Mouse (Mus musculus) erythroblast, embryonic 14.5 days (primary cell): ENCODE data around the gene Pdia3. TPM values are rescaled to one million over a fixed set of nuclear protein-coding genes. Genes with fewer than 3 reads are reported as not detected.

Experiments
- H3K27me3 ChIP-seq: 2 replicates; pipeline ENCODE4 v1.6.1; 2012; ENCODE audit warnings: inconsistent platforms; ENCODE audit not compliant: control insufficient read depth
- H3K36me3 ChIP-seq: 2 replicates; pipeline ENCODE4 v1.6.1; 2012; ENCODE audit warnings: mild to moderate bottlenecking, inconsistent platforms; ENCODE audit not compliant: control insufficient read depth
- H3K4me1 ChIP-seq: 2 replicates; pipeline ENCODE4 v1.6.1; 2012; ENCODE audit warnings: inconsistent platforms; ENCODE audit not compliant: control insufficient read depth
- H3K4me3 ChIP-seq: replicated peaks from 2 replicates; pipeline ENCODE3; 2012; ENCODE audit warnings: moderate library complexity, mild to moderate bottlenecking, inconsistent platforms
- H3K9me3 ChIP-seq: 2 replicates; pipeline ENCODE4 v1.6.1; 2012; ENCODE audit warnings: low read length, inconsistent platforms, mixed read lengths; ENCODE audit not compliant: control insufficient read depth
- GATA1 ChIP-seq: IDR thresholded peaks from 2 replicates; pipeline ENCODE4 v1.6.1; 2012; ENCODE audit warnings: low read length, inconsistent platforms, mixed read lengths
- TAL1 ChIP-seq: IDR thresholded peaks from 3 replicates; pipeline ENCODE4 v1.6.1; 2012; ENCODE audit warnings: low read length, inconsistent platforms, mixed read lengths
- polyA plus RNA-seq: library from polyadenylated mRNA; stranded (reverse); fragments of >175 nt; gene quantifications from 2 replicates; pipeline ENCODE4 v1.2.3, GENCODE M21; 2012

Pdia3 gene
- polyA plus RNA-seq, 1 experiment = 16.8 TPM

DNA sequence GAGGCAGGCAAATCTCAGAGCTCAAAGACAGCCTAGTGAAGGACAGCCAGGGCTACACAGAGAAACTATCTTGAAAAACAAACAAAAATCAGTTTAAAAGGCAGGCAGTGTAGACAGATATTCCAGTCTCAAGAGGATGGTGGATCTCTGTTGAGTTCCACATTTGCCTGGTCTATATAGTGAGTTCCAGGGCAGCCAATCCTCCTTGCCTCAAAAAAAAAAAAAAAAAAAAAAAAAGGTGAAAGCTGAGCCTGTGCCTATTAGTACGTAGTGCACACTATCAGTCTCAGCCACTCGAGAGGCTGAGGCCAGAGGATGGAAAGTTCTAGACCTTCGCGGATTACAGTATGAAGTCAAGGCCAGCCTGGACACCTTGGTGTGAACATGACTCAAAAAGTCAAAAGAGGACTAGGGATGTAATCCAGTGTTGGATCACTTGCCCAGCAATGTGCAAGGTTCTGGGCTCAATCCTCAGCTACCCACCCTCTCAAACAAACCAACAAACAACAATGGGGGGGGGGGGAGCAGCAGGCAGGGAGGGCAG lies 660 bp upstream of the Pdia3 start:
- no peaks in the 10 kb centered on the region for H3K9me3 ChIP-seq
- H3K4me3 ChIP-seq = peak overlapping the region; percentile 99
- peaks cover 17% of the 10 kb centered on the region for H3K36me3 ChIP-seq
- peaks cover 36% of the 10 kb centered on the region for H3K4me1 ChIP-seq
- no peaks in the 10 kb centered on the region for H3K27me3 ChIP-seq
- TF ChIP-seq GATA1 = no peak
- no peak for TF ChIP-seq TAL1

GRCm38 (mm10) chr2:121414139-121414685 lies 637 bp downstream of the Pdia3 start:
- Histone ChIP-seq H3K27me3 (no peaks in the 10 kb centered on the region), H3K4me1 (peaks cover 36% of the 10 kb centered on the region), H3K9me3 (no peaks in the 10 kb centered on the region), H3K36me3 (peaks cover 30% of the 10 kb centered on the region), H3K4me3 (peak overlapping the region; percentile 99)
- TF ChIP-seq TAL1 (no peak), GATA1 (no peak)

DNA sequence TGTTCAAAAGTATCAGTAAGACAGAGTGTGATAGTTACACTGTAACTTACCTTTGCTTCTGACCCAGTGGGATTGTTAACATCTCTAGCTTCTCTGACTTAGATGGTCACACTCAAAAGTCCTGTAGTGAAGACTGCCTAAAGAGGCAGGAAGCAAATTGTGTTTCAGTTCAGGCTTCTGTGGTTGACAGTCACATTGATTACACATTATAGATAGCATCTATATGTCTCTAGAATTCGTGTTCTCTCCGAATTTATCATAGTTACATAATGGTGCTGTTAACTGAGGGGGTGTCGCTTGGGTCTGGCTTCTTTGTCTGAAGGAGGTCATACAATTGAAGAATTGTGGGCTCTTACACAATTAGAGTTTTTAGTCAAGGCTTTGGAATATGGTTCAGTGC lies 1.5 kb downstream of the Pdia3 start:
- H3K4me3 ChIP-seq = peak overlapping the region; percentile 99
- H3K36me3 ChIP-seq = peaks cover 35% of the 10 kb centered on the region
- H3K4me1 ChIP-seq = peaks cover 36% of the 10 kb centered on the region
- TF ChIP-seq GATA1 (no peak), TAL1 (no peak)
- no peaks in the 10 kb centered on the region for H3K27me3 ChIP-seq
- H3K9me3 ChIP-seq = no peaks in the 10 kb centered on the region

- Histone ChIP-seq H3K27me3 (no peaks in the 10 kb centered on the region), H3K4me3 (peak overlapping the region; percentile 99), H3K9me3 (no peaks in the 10 kb centered on the region), H3K4me1 (peaks cover 36% of the 10 kb centered on the region), H3K36me3 (peaks cover 37% of the 10 kb centered on the region)
- TF ChIP-seq GATA1 = no peak
- no peak for TF ChIP-seq TAL1
Observed at GRCm38 (mm10) chr2:121415591-121415990, 2.0 kb downstream of the Pdia3 start.

DNA sequence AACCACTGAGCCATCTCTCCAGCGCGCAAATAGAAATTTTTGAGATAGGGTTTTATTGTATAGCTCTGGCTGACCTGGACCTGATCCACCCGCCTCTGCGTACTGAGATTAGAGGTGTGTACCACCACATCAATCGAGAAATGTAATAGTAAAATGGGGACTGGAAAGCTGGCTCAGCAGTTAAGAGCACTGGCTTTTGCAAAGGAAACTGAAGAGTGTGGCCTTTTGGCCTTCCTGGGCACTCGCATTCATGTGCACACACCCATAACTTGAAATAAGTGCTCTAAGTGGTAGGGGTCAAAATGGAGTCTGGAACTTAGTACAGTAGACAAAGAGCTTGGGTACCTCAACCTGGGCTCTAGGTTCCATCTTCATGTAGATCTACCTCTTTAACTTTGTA lies 2.8 kb downstream of the Pdia3 start:
- Histone ChIP-seq H3K4me1 (peaks cover 36% of the 10 kb centered on the region), H3K27me3 (no peaks in the 10 kb centered on the region), H3K36me3 (peaks cover 39% of the 10 kb centered on the region), H3K9me3 (no peaks in the 10 kb centered on the region), H3K4me3 (no peak overlapping the region)
- TF ChIP-seq TAL1 (no peak), GATA1 (no peak)

- no peaks in the 10 kb centered on the region for H3K27me3 ChIP-seq
- no peak for TF ChIP-seq TAL1
- TF ChIP-seq GATA1 = no peak
- peaks cover 60% of the 10 kb centered on the region for H3K36me3 ChIP-seq
- H3K4me3 ChIP-seq = no peak overlapping the region
- no peaks in the 10 kb centered on the region for H3K9me3 ChIP-seq
- H3K4me1 ChIP-seq = peaks cover 22% of the 10 kb centered on the region
Observed at GRCm38 (mm10) chr2:121418476-121418875, 4.9 kb downstream of the Pdia3 start.

DNA sequence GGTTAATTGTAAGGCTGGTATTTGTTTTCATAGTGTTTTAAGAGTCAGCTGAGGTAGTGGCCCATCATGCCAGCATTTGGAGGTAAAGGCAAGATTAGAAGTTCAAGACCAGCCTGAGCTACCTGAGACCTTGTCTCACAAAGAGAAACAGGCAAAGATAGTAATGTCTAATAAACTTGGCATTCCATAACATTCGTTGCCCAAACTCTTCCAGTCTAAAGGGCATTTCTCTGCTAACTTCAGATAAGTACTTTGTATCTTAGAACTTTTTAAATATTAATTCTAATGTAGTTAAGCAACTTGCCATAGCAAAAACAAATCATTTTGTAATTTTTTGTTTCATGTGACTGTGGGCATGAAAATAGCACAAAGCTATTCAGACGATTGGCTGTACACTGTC lies 9.6 kb downstream of the Pdia3 start:
- H3K36me3 ChIP-seq = peaks cover 78% of the 10 kb centered on the region
- H3K4me3 ChIP-seq = no peak overlapping the region
- H3K4me1 ChIP-seq = no peaks in the 10 kb centered on the region; the same call in 1 of the 2 replicates
- H3K9me3 ChIP-seq = no peaks in the 10 kb centered on the region
- no peak for TF ChIP-seq GATA1
- no peak for TF ChIP-seq TAL1
- no peaks in the 10 kb centered on the region for H3K27me3 ChIP-seq

- Histone ChIP-seq H3K36me3 (peaks cover 83% of the 10 kb centered on the region), H3K9me3 (no peaks in the 10 kb centered on the region), H3K4me3 (no peak overlapping the region), H3K27me3 (no peaks in the 10 kb centered on the region), H3K4me1 (no peaks in the 10 kb centered on the region)
- TF ChIP-seq TAL1 = no peak
- TF ChIP-seq GATA1 = no peak
Observed at GRCm38 (mm10) chr2:121425890-121426289, 12.3 kb downstream of the Pdia3 start.

DNA sequence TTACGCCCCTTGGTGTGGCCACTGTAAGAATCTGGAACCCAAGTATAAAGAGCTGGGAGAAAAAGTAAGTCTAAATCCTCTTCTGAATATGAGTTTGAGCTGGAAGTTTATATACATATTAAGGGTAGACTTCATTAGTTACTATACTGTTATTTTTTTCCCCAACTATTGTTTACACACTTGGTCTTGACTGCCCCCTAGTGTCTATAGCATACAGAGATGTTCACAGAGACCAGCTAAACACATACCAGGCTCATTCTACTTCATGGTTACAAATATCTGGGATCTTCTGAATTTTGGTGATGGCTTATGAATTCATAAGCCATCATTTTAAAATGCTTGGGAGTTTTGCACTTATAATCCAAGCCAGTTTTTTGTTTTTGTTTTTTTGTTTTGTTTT lies 21.3 kb downstream of the Pdia3 start:
- Histone ChIP-seq H3K27me3 (no peaks in the 10 kb centered on the region), H3K4me1 (no peaks in the 10 kb centered on the region; the same call in 1 of the 2 replicates), H3K4me3 (no peak overlapping the region), H3K9me3 (no peaks in the 10 kb centered on the region), H3K36me3 (peaks cover 92% of the 10 kb centered on the region)
- TF ChIP-seq GATA1 (no peak), TAL1 (no peak)

DNA sequence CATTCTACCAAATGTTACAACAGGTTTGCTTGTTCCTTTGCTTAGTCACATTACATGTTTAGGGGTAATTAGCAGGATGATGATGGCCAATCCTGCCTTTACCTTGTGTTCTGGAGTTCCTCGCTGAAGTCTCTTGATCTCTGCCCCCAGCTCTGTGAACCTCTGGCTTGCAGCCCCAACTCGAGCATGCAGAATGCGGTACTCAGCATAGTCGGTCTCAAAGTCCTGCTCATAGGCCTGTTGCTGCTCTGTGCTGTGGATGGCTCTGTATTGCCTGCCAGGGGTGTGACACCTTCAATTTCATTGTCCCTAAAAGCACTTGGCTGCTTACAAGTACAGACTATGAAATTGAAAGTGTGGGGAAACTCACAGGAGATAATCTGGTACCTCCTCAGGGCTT lies 26.2 kb downstream of the Pdia3 start:
- Histone ChIP-seq H3K4me1 (peaks cover 19% of the 10 kb centered on the region), H3K27me3 (peaks cover 25% of the 10 kb centered on the region), H3K36me3 (peaks cover 44% of the 10 kb centered on the region), H3K4me3 (no peak overlapping the region), H3K9me3 (no peaks in the 10 kb centered on the region)
- TF ChIP-seq TAL1 (no peak), GATA1 (no peak)
